Mouse (Mus musculus): ENCODE results near the gene Mrpl19. TPM values are rescaled to one million over a fixed set of nuclear protein-coding genes. Genes with fewer than 3 reads are reported as not detected.

The Mrpl19 gene
- polyA plus RNA-seq (2012) = 6.2 and 6.8 TPM in 2 replicates

DNA sequence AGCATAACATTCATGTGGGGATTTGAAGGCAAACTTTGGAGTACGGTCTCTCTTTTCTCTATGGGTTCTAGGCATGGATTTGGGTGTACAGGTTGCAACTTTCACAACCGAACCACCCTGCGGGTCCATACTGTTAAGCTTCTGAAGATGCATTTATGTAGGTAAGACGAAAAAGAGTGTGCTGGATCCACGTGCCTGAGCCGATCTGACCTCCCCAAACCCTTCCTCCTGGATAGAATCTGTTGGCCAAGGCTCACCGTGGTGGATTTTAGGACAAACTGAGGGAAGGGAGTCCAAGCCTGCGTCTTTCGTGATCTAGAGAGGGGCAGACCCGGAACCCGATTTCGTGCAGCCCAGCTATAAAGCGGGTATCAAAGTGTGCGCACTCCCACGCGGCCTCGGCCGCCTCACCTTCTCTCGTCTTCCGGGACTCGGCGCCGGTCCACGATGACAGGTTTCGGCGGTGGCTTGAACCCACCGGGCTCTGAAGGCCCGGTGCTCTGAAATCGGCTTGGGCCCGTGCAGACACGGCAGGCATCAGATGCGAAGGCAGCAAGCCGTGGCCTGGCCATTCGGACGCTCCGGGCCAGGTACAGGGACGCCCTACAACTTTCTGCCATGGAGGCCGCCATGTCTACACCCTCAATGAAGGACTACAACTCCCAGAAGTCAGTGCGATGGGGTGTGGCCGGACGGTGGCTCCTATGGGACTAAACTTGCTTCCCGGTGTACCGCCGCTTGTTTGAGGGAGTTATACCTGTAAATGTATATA, at the start of gene Mrpl19:
Gene Mrpl19 (minus strand): TSS at position 663 of the 772 bp plus-strand sequence.

DNA sequence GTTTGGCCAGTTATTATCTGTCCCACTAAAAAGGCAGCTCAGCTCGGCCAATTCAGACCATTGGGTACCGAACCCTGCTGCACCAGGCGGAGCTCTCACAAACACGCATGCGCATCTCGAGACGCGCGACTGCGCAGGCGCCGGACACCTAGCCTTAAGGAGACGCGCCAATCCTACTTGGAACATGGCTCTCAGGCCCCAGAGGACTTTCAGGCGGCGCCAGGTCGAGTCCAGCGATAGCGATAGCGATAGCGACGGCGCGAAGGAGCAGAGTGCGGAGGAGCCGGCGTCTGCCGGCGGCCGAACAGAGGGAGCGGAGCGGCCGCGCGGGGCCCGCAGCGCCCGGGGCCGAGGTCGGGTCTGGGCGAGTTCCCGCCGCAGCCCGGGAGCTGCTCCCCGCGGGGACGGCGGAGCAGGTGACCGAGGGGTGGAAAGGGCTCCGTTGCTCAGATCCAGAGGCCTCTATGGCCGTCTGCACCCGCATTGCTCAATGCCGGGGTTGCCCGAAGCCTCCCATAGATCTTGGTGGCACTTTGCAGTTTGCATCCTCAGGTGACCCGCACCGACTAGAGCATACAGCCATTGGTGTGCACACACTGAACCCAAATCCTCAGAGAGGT, 42.1 kb downstream of the Mrpl19 start, which contains the start of gene Gcfc2:
Gene Gcfc2 (plus strand): TSS at position 147 of the 620 bp plus-strand sequence.

Other genes with a start within 250 kb of the Mrpl19 start
- 2.7 and 3.8 TPM in 2 replicates for gene Gcfc2, start 42.3 kb downstream of the Mrpl19 start, polyA plus RNA-seq (2012)
- 0.06 TPM in 1 of 2 replicates, not detected in the other for gene Eva1a, start 75.1 kb upstream of the Mrpl19 start, polyA plus RNA-seq (2012)

Data from megakaryocyte-erythroid progenitor cell, adult 5 weeks (primary cell).